Mouse (Mus musculus): ENCODE data around the gene Ranbp3l.

Gene Ranbp3l

DNA sequence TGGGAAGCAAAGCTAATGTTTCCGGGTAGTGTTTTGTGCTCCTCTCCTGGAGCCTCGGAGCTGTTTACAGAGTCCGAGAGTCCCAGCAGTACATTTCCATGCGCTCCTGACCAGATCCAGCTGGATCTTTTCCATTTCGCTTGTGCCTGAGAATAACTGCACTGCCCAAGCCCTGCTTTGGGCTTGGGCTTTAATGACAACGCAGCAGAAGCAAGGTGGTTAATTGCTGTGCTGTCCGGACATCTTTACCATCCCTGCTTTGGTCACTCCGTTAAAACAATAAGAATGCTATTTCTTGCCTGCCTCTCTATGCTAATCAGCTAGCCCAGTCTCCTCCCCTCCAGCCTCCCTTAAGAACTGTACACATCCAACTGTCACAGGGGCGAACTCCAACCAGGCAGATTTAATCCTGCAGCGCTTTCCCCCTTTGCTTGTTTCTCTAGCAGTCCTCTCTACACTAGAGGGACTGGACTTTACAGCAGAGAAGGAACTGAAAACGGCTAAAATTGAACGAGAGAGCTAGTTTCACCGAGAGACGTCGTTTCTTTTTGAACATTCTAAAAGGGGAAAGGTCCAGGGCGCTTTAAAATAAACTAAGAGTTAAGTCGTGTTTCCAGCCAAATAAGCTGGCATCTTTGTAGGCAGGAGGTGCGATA, at the start of gene Ranbp3l:
Gene Ranbp3l (plus strand): TSS at position 377 of the 656 bp plus-strand sequence.
- 19% methylated on average over 18 of the region's 18 CpGs for WGBS

GRCm38 (mm10) chr15:8930061-8930460, 37.7 kb upstream of the Ranbp3l start:
- WGBS = 74% methylated on average over 1 of the region's 1 CpGs

DNA sequence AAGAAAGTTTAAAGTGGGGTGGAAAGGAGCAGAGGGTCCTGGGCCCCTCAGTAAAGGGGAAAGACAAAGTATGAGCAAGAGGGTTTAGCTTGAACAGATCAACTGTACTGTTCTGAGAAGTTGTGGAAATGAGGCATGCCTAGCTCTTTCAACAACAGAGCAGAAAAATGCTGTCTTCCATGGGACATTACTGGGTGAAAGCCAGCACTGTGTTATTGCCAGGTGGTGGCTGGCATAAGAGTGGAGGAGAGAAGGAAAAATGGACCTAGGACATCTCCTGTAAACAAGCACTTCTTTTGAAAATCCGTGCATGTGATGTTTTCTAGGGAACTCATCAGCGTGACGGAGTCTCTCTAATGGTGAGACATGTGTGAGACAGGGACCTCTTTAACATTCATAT, 30.8 kb upstream of the Ranbp3l start:
- 87% methylated on average over 3 of the region's 3 CpGs for WGBS

DNA sequence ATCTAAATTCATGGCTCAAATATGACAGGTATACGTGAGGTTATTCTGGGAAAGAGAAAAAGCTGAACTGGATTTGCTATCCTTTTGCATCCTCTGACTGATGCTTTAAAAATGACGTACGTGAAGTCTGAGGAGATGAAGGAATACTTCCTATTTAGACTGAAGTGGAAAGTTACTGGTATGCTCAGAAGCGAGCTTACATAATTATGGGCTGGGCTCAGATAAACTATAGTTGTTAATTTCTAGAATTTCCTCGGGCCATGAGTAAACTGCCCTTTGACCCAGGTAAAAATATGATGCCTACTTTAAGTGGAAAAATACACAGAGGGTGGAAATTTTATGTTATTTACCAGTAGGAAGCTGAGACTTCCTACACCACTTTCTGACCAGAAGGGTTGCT, 26.9 kb upstream of the Ranbp3l start:
- WGBS = 84% methylated on average over 5 of the region's 5 CpGs

DNA sequence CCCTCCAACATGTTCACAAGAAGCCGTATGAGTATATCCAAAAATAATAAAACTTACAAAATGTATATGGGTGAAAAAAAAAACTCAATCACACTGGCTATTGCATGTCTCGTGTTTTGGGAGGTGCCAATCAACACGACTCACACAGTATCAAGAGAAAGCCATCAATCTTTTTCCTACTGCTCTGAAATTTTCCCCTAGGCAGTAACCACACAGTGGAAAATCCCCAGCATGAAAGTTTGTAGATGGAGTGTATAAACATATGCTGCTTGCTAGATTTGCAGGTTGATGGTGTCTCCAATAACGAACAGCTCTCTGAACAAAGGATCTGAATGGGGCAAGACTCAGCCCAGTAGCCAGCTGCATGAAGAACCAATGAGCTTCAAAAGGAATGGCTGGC, 16.9 kb upstream of the Ranbp3l start:
- WGBS = 79% methylated on average over 4 of the region's 4 CpGs

- 66% methylated on average over 2 of the region's 2 CpGs for WGBS
Measured at GRCm38 (mm10) chr15:8963323-8963722, 4.4 kb upstream of the Ranbp3l start.

DNA sequence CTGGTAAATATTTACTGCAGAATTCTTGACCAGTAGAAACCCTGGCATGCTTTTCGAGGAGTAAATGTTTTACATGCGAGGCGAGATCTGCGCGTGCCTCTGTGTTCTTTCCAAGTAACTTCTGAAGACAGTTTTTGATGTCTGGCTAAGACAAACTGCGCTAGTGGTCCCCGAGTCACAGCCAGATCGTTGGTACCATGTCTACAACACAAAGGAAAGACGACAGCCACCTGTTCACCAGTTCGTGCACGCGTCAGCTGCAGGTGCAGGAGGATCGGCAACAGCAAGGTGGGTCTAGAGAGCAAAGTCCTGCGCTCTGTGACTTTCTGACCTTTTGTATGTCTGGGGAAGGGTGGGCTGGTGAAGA, 463 bp downstream of the Ranbp3l start:
- WGBS = 48% methylated on average over 14 of the region's 14 CpGs

GRCm38 (mm10) chr15:8969061-8969635, 1.4 kb downstream of the Ranbp3l start:
- 84% methylated on average over 10 of the region's 10 CpGs for WGBS

- whole genome bisulfite sequencing = 64% methylated on average over 6 of the region's 6 CpGs
Measured at GRCm38 (mm10) chr15:8991211-8991610, 23.5 kb downstream of the Ranbp3l start.

DNA sequence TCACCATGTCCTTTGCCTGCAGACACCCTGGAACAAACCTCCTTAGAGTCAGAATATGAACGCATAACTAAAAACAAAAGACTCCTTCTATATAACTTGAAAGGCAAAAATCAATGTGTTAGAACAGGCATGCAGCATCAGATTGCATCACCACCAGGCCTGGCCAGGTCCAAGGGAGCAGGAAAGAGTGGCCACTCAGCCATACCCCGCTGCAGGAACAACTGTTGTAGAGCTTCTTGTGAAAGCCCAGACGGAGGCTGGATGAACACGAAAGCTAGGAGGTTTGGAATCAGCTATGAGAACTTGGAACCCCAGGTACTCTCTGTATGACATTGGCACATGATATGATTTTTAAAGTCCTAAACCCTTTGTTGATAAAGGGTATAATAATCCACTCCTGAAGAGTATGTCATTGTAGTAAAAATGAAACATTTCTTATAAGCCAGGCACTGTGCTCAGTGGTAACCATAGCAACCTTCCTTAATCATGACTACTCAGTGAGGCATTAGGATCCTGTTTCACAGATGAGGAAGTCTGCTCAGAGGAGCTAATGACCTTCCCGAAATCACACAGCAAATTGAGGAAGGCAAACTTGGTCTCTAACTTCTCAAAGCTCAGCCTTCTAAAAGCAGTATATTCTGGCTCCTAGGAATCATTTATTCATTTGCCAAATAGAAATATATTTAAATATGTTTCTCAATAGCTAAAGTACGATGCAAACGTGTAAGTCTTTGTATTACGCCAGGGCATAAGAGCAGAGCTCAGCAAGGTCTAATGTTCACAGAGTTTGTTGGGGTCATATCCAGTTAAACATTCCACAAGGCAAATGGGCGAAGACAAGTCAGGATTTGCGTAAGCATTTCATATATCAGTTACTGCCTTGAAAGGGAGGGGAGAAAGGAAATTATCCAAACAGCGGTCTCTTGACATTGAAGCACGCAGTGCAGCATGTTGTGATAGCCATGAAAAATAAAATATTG, 24.4 kb downstream of the Ranbp3l start:
- 69% methylated on average over 12 of the region's 12 CpGs for WGBS

DNA sequence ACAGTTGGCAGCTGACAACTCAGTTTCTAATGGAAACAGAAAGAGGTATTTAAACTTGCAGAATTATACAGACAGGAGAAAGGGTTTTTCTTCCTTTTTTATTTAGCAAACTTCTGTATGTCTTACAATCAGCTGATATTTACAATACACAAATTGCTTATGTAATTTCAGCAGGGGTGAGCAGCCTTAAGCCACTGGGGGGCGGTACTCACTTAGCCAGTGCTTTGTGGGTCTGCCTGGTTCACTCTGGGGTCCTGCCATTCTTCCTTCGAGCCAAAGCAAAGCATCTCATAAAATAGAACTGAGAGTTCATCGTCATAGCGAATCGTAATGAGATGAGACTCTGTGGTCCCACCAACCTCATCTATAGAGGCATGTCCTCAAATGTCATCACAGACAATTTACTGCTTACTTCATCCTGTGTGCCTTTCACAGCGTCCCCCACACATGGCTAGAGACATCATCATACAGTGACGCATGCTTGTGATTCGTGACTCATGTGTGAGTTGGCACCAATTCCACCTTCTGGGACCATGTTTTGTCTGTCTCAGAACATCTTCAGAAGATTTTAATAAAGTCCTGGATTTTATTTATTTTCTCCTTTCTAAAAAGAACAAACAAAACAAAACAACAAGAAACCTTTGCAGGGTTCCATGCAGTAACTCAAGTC, 27.0 kb downstream of the Ranbp3l start:
- WGBS = 52% methylated on average over 8 of the region's 8 CpGs

DNA sequence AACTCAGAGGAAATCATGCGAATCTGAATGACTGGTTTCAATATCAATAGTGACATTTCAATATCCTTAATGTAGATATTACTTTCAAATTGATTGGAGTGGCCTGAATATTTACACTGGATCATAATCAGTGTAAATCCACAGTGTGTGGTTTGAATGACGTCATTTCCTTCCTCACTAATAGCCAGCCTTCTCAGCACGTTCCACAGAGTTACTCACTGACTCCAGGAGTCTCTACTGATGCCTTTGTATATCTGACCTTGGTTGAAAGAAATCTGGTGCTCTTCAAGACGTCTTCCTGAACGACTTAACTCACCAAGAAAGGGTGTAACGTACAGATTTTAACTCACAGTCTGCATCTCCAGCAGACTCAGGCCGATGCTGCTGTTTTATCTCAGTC, 27.7 kb downstream of the Ranbp3l start:
- WGBS = 65% methylated on average over 7 of the region's 7 CpGs

DNA sequence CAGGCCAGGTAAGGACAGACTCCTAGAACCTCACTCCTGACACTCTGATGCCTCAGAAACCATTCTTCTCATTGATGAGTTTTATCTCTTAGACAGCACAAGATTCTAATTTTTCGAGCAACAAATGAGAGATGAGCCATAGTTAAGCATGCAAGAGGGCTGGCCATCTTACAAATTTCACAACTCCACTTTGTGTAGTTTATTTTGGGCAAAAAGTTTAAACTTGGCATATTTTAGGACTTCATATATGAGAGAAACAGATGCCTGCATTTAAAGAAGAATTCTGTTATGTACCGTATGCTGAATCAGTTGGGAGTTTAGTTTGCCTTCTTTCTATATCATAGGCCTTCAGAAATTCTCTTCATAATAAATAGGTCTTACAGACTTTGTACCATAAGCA, 35.0 kb downstream of the Ranbp3l start:
- WGBS = 53% methylated on average over 2 of the region's 2 CpGs

DNA sequence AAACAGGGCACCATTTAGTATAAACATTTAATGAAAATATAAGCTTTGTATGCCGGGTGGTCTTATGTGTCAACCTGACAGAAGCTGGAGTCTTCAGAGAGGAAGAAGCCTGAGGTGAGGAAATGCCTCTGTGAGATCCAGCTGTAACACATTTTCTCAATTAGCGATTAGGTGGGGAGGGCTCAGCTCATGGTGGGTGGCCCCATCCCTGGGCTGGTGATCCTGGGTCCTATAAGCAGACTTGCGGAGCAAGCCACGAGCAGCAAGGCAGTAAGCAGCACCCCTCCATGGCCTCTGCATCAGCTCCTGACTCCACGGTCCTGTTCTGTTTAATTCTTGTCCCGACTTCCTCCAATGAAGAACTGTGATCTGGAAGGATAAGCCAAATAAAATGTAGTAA, 41.4 kb downstream of the Ranbp3l start:
- WGBS = 77% methylated on average over 6 of the region's 6 CpGs

DNA sequence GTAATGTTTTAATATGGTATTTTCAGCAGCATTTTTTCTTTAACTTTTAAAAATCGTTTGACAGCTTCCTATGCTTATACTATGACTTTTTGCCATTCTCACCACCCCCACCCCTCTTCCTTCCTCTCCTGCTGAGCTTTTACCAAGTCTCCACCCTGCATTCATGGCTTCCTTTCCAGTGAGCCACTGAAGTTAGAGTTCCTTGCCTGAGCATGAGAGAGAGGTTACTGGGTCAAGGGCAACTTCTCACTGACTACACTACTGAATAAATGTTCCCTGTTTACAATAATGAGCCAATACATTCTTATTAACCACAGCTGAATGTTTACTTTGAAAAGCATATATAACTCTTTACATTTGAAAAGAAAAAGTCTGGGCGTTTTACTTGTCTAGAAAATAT, 46.8 kb downstream of the Ranbp3l start:
- WGBS = 53% methylated on average over 2 of the region's 2 CpGs

- 85% methylated on average over 6 of the region's 6 CpGs for WGBS
Measured at GRCm38 (mm10) chr15:9015496-9015895, 47.7 kb downstream of the Ranbp3l start.

- WGBS = 91% methylated on average over 2 of the region's 2 CpGs
Measured at GRCm38 (mm10) chr15:9059856-9060255, 92.1 kb downstream of the Ranbp3l start.

- 69% methylated on average over 7 of the region's 7 CpGs for WGBS
Measured at GRCm38 (mm10) chr15:9061150-9061882, 93.6 kb downstream of the Ranbp3l start.

GRCm38 (mm10) chr15:9068881-9069280, 101.1 kb downstream of the Ranbp3l start:
- 88% methylated on average over 4 of the region's 4 CpGs for WGBS

DNA sequence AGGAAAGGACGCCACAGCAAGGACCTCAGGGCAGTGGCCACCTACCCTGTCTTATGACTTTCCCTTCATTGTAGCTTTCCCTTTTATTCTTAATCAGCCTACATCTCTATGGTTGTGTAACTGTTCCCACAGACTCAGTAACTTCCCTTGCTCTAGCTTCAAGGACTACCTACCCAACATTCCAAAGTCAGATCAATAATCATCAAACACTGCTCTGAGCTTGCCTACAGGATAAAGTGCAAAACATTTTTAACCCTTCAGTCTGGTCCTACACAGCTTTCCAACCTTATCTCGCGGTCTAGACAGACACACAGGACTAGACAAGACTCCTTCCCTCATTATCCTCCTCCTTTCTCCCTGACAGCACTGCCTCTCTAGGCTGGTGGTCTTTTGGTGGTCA, 102.6 kb downstream of the Ranbp3l start:
- 1% methylated on average over 3 of the region's 3 CpGs for WGBS

GRCm38 (mm10) chr15:9070912-9071555, 103.3 kb downstream of the Ranbp3l start, which contains the start of gene Nadk2:
TSS of gene Nadk2 (plus strand) at chr15:9071260.
- under 1% methylated on average over 53 of the region's 54 CpGs for WGBS
